Mouse (Mus musculus) limb, embryonic 14.5 days (tissue): Measurements from ENCODE around the gene Plekhg2. TPM values are rescaled to one million over a fixed set of nuclear protein-coding genes. Genes with fewer than 3 reads are reported as not detected.

Experiments used
- ATAC-seq: fragments of 200-750 bp; cut with Nextera tagmentation; 2 replicates; pipeline ENCODE4 v1.8.0; 2017; ENCODE audit warnings: low read depth, moderate number of reproducible peaks, moderate TSS enrichment; ENCODE audit not compliant: low FRiP score
- DNase-seq: peaks from one replicate; pipeline ENCODE4 v3.0.0-alpha.2; 2015; ENCODE audit warnings: low spot score
- H3K27ac ChIP-seq: fragments of 300-500 bp; sonication (generic); replicated peaks from 2 replicates; pipeline ENCODE4 v1.5.1; 2014; ENCODE audit warnings: low read depth, mild to moderate bottlenecking, low read length, moderate library complexity, mixed read lengths
- H3K27me3 ChIP-seq: fragments of 300-500 bp; sonication (generic); 2 replicates; pipeline ENCODE4 v1.6.1; 2014; ENCODE audit warnings: low read length, mixed read lengths; ENCODE audit not compliant: control insufficient read depth, insufficient read depth
- H3K36me3 ChIP-seq: fragments of 300-500 bp; sonication (generic); 2 replicates; pipeline ENCODE4 v1.6.1; 2014; ENCODE audit warnings: mild to moderate bottlenecking, low read length, moderate library complexity, mixed read lengths; ENCODE audit not compliant: control insufficient read depth, insufficient read depth
- H3K4me1 ChIP-seq: fragments of 300-500 bp; sonication (generic); 2 replicates; pipeline ENCODE4 v1.6.1; 2014; ENCODE audit warnings: antibody characterized with exemption, low read length, mixed read lengths; ENCODE audit not compliant: control insufficient read depth, insufficient read depth
- H3K4me2 ChIP-seq: fragments of 300-500 bp; sonication (generic); replicated peaks from 2 replicates; pipeline ENCODE4 v1.6.1; 2014; ENCODE audit warnings: low read depth, mild to moderate bottlenecking, low read length, moderate library complexity; ENCODE audit not compliant: severe bottlenecking
- H3K4me3 ChIP-seq: fragments of 300-500 bp; sonication (generic); replicated peaks from 2 replicates; pipeline ENCODE4 v1.5.1; 2014; ENCODE audit warnings: low read length
- H3K9ac ChIP-seq: fragments of 300-500 bp; sonication (generic); 2 replicates; pipeline ENCODE4 v1.6.1; 2014; ENCODE audit warnings: mild to moderate bottlenecking, low read depth, low read length, moderate library complexity; ENCODE audit not compliant: severe bottlenecking
- H3K9me3 ChIP-seq: fragments of 300-500 bp; sonication (generic); 2 replicates; pipeline ENCODE4 v1.6.1; 2016; ENCODE audit warnings: low read length; ENCODE audit not compliant: control insufficient read depth
- POLR2A ChIP-seq: fragments of 200-500 bp; IDR thresholded peaks from 2 replicates; pipeline ENCODE4 v1.8.0; 2012; ENCODE audit warnings: inconsistent platforms, mild to moderate bottlenecking, moderate library complexity, borderline replicate concordance; ENCODE audit not compliant: insufficient read depth, insufficient read length; ENCODE audit errors: extremely low read depth
- WGBS: fragments of 180-500 bp; shearing (Covaris S2); extraction: QIAGEN DNeasy Blood & Tissue Kit; methylation state at CpG from one replicate; pipeline ENCODE4 v1.1.7; 2014; 5-methylcytosine and 5-hydroxymethylcytosine counted together
- polyA plus RNA-seq, 2 experiments: library from polyadenylated mRNA; depleted of rRNA in 1 of 2; stranded (reverse) in 1 of 2; unstranded in 1 of 2; fragments of >200 nt; fragmentation: Nextera tagmentation in 1 of 2; extraction: Ambion mirVana in 1 of 2; gene quantifications; 2 replicates each; pipeline versions ENCODE4 v1.2.1 to v1.2.3; 2012 to 2014

The Plekhg2 gene
- polyA plus RNA-seq, 2 experiments, result 59.0 to 67.3 TPM

GRCm38 (mm10) chr7:28356981-28357380 lies 15.4 kb downstream of the Plekhg2 start:
- ATAC-seq (peak; percentile 53), DNase-seq (peak; percentile 65)
- Histone ChIP-seq H3K27ac (peak overlapping the region; percentile 49), H3K9ac (no peak overlapping the region), H3K36me3 (peaks cover 66% of the 10 kb centered on the region), H3K4me2 (no peak overlapping the region), H3K9me3 (no peaks in the 10 kb centered on the region), H3K4me3 (no peak overlapping the region), H3K4me1 (peaks cover 8% of the 10 kb centered on the region), H3K27me3 (no peaks in the 10 kb centered on the region)
- whole genome bisulfite sequencing, result 0% methylated on average over 5 of the region's 5 CpGs
- no peak for TF ChIP-seq POLR2A

- no peak for ATAC-seq
- 89% methylated on average over 3 of the region's 3 CpGs for whole genome bisulfite sequencing
- peaks cover 52% of the 10 kb centered on the region for H3K36me3 ChIP-seq
Observed at GRCm38 (mm10) chr7:28355221-28355620, 17.2 kb downstream of the Plekhg2 start.

GRCm38 (mm10) chr7:28354596-28354995 lies 17.8 kb downstream of the Plekhg2 start:
- Histone ChIP-seq H3K9ac (no peak overlapping the region), H3K27me3 (no peaks in the 10 kb centered on the region), H3K4me3 (no peak overlapping the region), H3K4me2 (no peak overlapping the region), H3K36me3 (peaks cover 45% of the 10 kb centered on the region), H3K4me1 (peaks cover 15% of the 10 kb centered on the region), H3K27ac (no peak overlapping the region), H3K9me3 (no peaks in the 10 kb centered on the region)
- ATAC-seq (no peak), DNase-seq (no peak)
- WGBS, result 93% methylated on average over 3 of the region's 3 CpGs
- TF ChIP-seq POLR2A, result no peak

More at GRCm38 (mm10) chr7:28355221-28355620, 17.2 kb downstream of the Plekhg2 start:
- H3K27me3 ChIP-seq, result no peaks in the 10 kb centered on the region
- H3K9me3 ChIP-seq, result no peaks in the 10 kb centered on the region
- no peak overlapping the region for H3K4me3 ChIP-seq
- H3K4me1 ChIP-seq, result peaks cover 12% of the 10 kb centered on the region
- H3K9ac ChIP-seq, result no peak overlapping the region
- no peak overlapping the region for H3K4me2 ChIP-seq
- no peak for DNase-seq
- no peak for TF ChIP-seq POLR2A
- H3K27ac ChIP-seq, result no peak overlapping the region

GRCm38 (mm10) chr7:28354113-28354581 lies 18.3 kb downstream of the Plekhg2 start:
- DNase-seq, result no peak
- WGBS, result 87% methylated on average over 3 of the region's 3 CpGs
- ATAC-seq, result no peak
- H3K27ac ChIP-seq, result no peak overlapping the region
- TF ChIP-seq POLR2A, result no peak
- H3K4me1 ChIP-seq, result peaks cover 17% of the 10 kb centered on the region
- no peak overlapping the region for H3K9ac ChIP-seq
- no peaks in the 10 kb centered on the region for H3K27me3 ChIP-seq
- no peak overlapping the region for H3K4me2 ChIP-seq
- no peaks in the 10 kb centered on the region for H3K9me3 ChIP-seq
- H3K36me3 ChIP-seq, result peaks cover 41% of the 10 kb centered on the region
- H3K4me3 ChIP-seq, result no peak overlapping the region

- H3K4me2 ChIP-seq, result no peak overlapping the region
- 100% methylated on average over 2 of the region's 2 CpGs for WGBS
- H3K27ac ChIP-seq, result no peak overlapping the region
- H3K4me1 ChIP-seq, result peaks cover 17% of the 10 kb centered on the region
- no peak for TF ChIP-seq POLR2A
- no peak overlapping the region for H3K4me3 ChIP-seq
- DNase-seq (no peak), ATAC-seq (no peak)
- peaks cover 36% of the 10 kb centered on the region for H3K36me3 ChIP-seq
- H3K27me3 ChIP-seq, result no peaks in the 10 kb centered on the region
- no peaks in the 10 kb centered on the region for H3K9me3 ChIP-seq
- no peak overlapping the region for H3K9ac ChIP-seq
Observed at GRCm38 (mm10) chr7:28353267-28353666, 19.1 kb downstream of the Plekhg2 start.

DNA sequence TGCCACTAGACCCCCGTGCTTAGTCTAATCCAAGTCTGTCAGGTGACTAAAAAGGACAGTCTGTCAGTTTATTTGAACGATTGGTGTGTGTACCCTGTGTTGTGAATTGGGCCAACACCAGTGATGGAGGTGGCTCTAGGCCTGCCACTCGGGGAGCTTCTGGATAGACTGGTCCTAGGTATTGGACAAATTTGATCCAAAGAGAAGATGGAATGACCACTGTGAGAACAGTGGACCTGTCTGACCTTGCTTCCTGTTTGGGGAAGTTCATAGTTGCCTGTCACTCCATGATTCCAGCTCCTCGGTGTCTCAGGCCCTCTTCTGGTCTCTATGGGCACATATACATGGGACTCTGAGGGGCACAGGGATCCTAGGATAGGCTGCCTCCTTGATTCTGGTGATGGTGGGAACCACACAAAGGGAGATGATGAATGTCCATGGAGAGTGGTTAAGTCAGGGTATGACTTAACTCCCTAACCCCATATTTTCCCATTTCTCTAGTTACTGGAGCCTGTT lies 20.7 kb downstream of the Plekhg2 start:
- ATAC-seq, result no peak
- WGBS, result 32% methylated on average over 4 of the region's 4 CpGs

More for the DNA sequence above, 20.7 kb downstream of the Plekhg2 start:
- Histone ChIP-seq H3K9ac (peak overlapping the region; percentile 98), H3K4me2 (peak overlapping the region; percentile 78), H3K9me3 (no peaks in the 10 kb centered on the region), H3K27ac (no peak overlapping the region), H3K4me1 (peaks cover 12% of the 10 kb centered on the region), H3K36me3 (peaks cover 36% of the 10 kb centered on the region), H3K4me3 (peak overlapping the region; percentile 87), H3K27me3 (no peaks in the 10 kb centered on the region)
- no peak for TF ChIP-seq POLR2A
- DNase-seq, result no peak
